Mouse (Mus musculus) intestine, postnatal 0 days (tissue): ENCODE data around the gene Kif26b. TPM values are rescaled to one million over a fixed set of nuclear protein-coding genes. Genes with fewer than 3 reads are reported as not detected.

Source experiments
- ATAC-seq: fragments of 200-750 bp; cut with Nextera tagmentation; 2 replicates; pipeline ENCODE4 v1.8.0; 2017; ENCODE audit warnings: mild to moderate bottlenecking, moderate TSS enrichment, moderate library complexity
- H3K27ac ChIP-seq: fragments of 300-500 bp; sonication (generic); 2 replicates; pipeline ENCODE4 v1.5.1; 2014; ENCODE audit warnings: mild to moderate bottlenecking, low read depth, low read length, moderate library complexity
- H3K27me3 ChIP-seq: fragments of 300-500 bp; sonication (generic); replicated peaks from 2 replicates; pipeline ENCODE4 v1.6.1; 2014; ENCODE audit warnings: low read length, mixed read lengths; ENCODE audit not compliant: control insufficient read depth, insufficient read depth
- H3K36me3 ChIP-seq: fragments of 300-500 bp; sonication (generic); 2 replicates; pipeline ENCODE4 v1.6.1; 2014; ENCODE audit warnings: mild to moderate bottlenecking, moderate library complexity; ENCODE audit not compliant: control insufficient read depth, insufficient read depth
- H3K4me1 ChIP-seq: fragments of 300-500 bp; sonication (generic); replicated peaks from 2 replicates; pipeline ENCODE4 v1.6.1; 2014; ENCODE audit warnings: antibody characterized with exemption, low read length, mixed read lengths; ENCODE audit not compliant: control insufficient read depth, insufficient read depth
- H3K4me2 ChIP-seq: fragments of 300-500 bp; sonication (generic); replicated peaks from 2 replicates; pipeline ENCODE4 v1.6.1; 2014; ENCODE audit warnings: low read depth, mild to moderate bottlenecking, moderate library complexity
- H3K4me3 ChIP-seq: fragments of 300-500 bp; sonication (generic); 2 replicates; pipeline ENCODE4 v1.5.1; 2014; ENCODE audit warnings: low read depth, low read length
- H3K9ac ChIP-seq: fragments of 300-500 bp; sonication (generic); 2 replicates; pipeline ENCODE4 v1.6.1; 2014; ENCODE audit warnings: mild to moderate bottlenecking, low read depth, low read length
- H3K9me3 ChIP-seq: fragments of 300-500 bp; sonication (generic); 2 replicates; pipeline ENCODE4 v1.6.1; 2016; ENCODE audit warnings: mixed run types; ENCODE audit not compliant: control insufficient read depth
- CTCF ChIP-seq: sonication (generic); IDR thresholded peaks from 2 replicates; pipeline ENCODE4 v1.5.1; 2016; ENCODE audit warnings: low read depth, mild to moderate bottlenecking, control low read depth, antibody characterized with exemption, moderate library complexity
- WGBS: fragments of 180-500 bp; shearing (Covaris S2); extraction: QIAGEN DNeasy Blood & Tissue Kit; methylation state at CpG from one replicate; pipeline ENCODE4 v1.1.7; 2014; 5-methylcytosine and 5-hydroxymethylcytosine counted together
- polyA plus RNA-seq: library from polyadenylated mRNA; unstranded; fragments of >200 nt; fragmentation: Nextera tagmentation; extraction: Ambion mirVana; gene quantifications from 2 replicates; pipeline ENCODE4 v1.2.1, GENCODE M21; 2015

Gene Kif26b
- polyA plus RNA-seq, 1 experiment from 2014 or later = 0.57 TPM

GRCm38 (mm10) chr1:178758441-178758840 lies 229.5 kb downstream of the Kif26b start:
- no peaks in the 10 kb centered on the region for H3K27me3 ChIP-seq
- H3K9ac ChIP-seq = no peak overlapping the region
- no peaks in the 10 kb centered on the region for H3K9me3 ChIP-seq
- 69% methylated on average over 3 of the region's 3 CpGs for WGBS
- H3K36me3 ChIP-seq = no peaks in the 10 kb centered on the region
- H3K4me3 ChIP-seq = no peak overlapping the region
- no peak overlapping the region for H3K27ac ChIP-seq
- H3K4me2 ChIP-seq = no peak overlapping the region
- no peak for ATAC-seq
- no peaks in the 10 kb centered on the region for H3K4me1 ChIP-seq
- no peak for TF ChIP-seq CTCF

GRCm38 (mm10) chr1:178762125-178762741 lies 233.3 kb downstream of the Kif26b start:
- TF ChIP-seq CTCF = no peak
- WGBS = 91% methylated on average over 3 of the region's 3 CpGs
- Histone ChIP-seq H3K9me3 (no peaks in the 10 kb centered on the region), H3K4me1 (no peaks in the 10 kb centered on the region), H3K27ac (no peak overlapping the region), H3K4me3 (no peak overlapping the region), H3K36me3 (no peaks in the 10 kb centered on the region), H3K27me3 (no peaks in the 10 kb centered on the region), H3K4me2 (no peak overlapping the region), H3K9ac (no peak overlapping the region)
- ATAC-seq = no peak

GRCm38 (mm10) chr1:178764914-178765313 lies 236.0 kb downstream of the Kif26b start:
- H3K27me3 ChIP-seq = no peaks in the 10 kb centered on the region
- WGBS = 54% methylated on average over 4 of the region's 4 CpGs
- no peak for TF ChIP-seq CTCF
- H3K4me2 ChIP-seq = no peak overlapping the region
- no peak overlapping the region for H3K27ac ChIP-seq
- no peaks in the 10 kb centered on the region for H3K36me3 ChIP-seq
- H3K9ac ChIP-seq = no peak overlapping the region
- no peaks in the 10 kb centered on the region for H3K9me3 ChIP-seq
- H3K4me3 ChIP-seq = no peak overlapping the region
- ATAC-seq = no peak
- H3K4me1 ChIP-seq = no peaks in the 10 kb centered on the region

GRCm38 (mm10) chr1:178765650-178766049 lies 236.7 kb downstream of the Kif26b start:
- 82% methylated on average over 2 of the region's 2 CpGs for WGBS

GRCm38 (mm10) chr1:178768976-178769375 lies 240.1 kb downstream of the Kif26b start:
- no peak for TF ChIP-seq CTCF
- no peaks in the 10 kb centered on the region for H3K27me3 ChIP-seq
- ATAC-seq = no peak
- no peaks in the 10 kb centered on the region for H3K4me1 ChIP-seq
- no peak overlapping the region for H3K4me2 ChIP-seq
- no peak overlapping the region for H3K4me3 ChIP-seq
- no peaks in the 10 kb centered on the region for H3K9me3 ChIP-seq
- no peak overlapping the region for H3K27ac ChIP-seq
- WGBS = 76% methylated on average over 4 of the region's 4 CpGs
- no peaks in the 10 kb centered on the region for H3K36me3 ChIP-seq
- H3K9ac ChIP-seq = no peak overlapping the region

More at GRCm38 (mm10) chr1:178765650-178766049, 236.7 kb downstream of the Kif26b start:
- Histone ChIP-seq H3K4me2 (no peak overlapping the region), H3K27me3 (no peaks in the 10 kb centered on the region), H3K36me3 (no peaks in the 10 kb centered on the region), H3K4me1 (no peaks in the 10 kb centered on the region), H3K9me3 (no peaks in the 10 kb centered on the region), H3K9ac (no peak overlapping the region), H3K27ac (no peak overlapping the region), H3K4me3 (no peak overlapping the region)
- ATAC-seq = no peak
- no peak for TF ChIP-seq CTCF

- no peak for ATAC-seq
- Histone ChIP-seq H3K27ac (no peak overlapping the region), H3K4me3 (no peak overlapping the region), H3K9ac (no peak overlapping the region), H3K4me1 (no peaks in the 10 kb centered on the region), H3K27me3 (no peaks in the 10 kb centered on the region), H3K36me3 (no peaks in the 10 kb centered on the region), H3K9me3 (no peaks in the 10 kb centered on the region), H3K4me2 (no peak overlapping the region)
- 46% methylated on average over 6 of the region's 6 CpGs for WGBS
- TF ChIP-seq CTCF = no peak
These were observed 241.1 kb downstream of the Kif26b start for GRCm38 (mm10) chr1:178769988-178770387.
